Mouse (Mus musculus) lung, adult 18-20 months (tissue): Measurements from ENCODE around the gene Prmt8.
A peak's percentile ranks its signal among the peaks of the same experiment; 100 is the strongest.

Experiments used
- DNase-seq, 2 experiments: peaks; one replicate each; pipeline ENCODE4 v3.0.0; 2022; ENCODE audit warnings: mixed read lengths in 2 of 2

Gene Prmt8

GRCm38 (mm10) chr6:127659966-127660365 is 109.3 kb downstream of the Prmt8 start:
- DNase-seq: peak; percentile 30 to 52

- no peak for DNase-seq
Measured at GRCm38 (mm10) chr6:127659472-127659871, 109.8 kb downstream of the Prmt8 start.

- DNase-seq: no peak
Measured at GRCm38 (mm10) chr6:127657152-127657551, 112.1 kb downstream of the Prmt8 start.

- DNase-seq: no peak
Measured at GRCm38 (mm10) chr6:127655988-127656387, 113.3 kb downstream of the Prmt8 start.

- DNase-seq: peak; percentile 42 to 55
Measured at GRCm38 (mm10) chr6:127641077-127641801, 128.0 kb downstream of the Prmt8 start.
